Mouse (Mus musculus): ENCODE measurements around the gene Actg2.
A peak's percentile ranks its signal among the peaks of the same experiment; 100 is the strongest.

- TF ChIP-seq CTCF (IDR thresholded peaks at IDR 0.05) (peak; percentile 20; the same call in 1 of the 2 replicates), EP300 (IDR thresholded peaks at IDR 0.05; ENCODE audit: insufficient read depth, low read depth, low read length) (peak; percentile 94), POLR2A (IDR thresholded peaks at IDR 0.05; ENCODE audit: insufficient read depth, low read depth, low read length) (peak; percentile 94)
Observed at GRCm38 (mm10) chr6:83506258-83507167, 29.6 kb downstream of the Actg2 start, which contains the start of gene Dguok.

Measured in heart, adult 2 months (tissue).